Mouse (Mus musculus) MEL (cell line): ENCODE measurements around the gene Hilpda. TPM values are rescaled to one million over a fixed set of nuclear protein-coding genes. Genes with fewer than 3 reads are reported as not detected.

Experiments used
- DNase-seq: peaks from one replicate; pipeline ENCODE4 v3.0.0; 2011; ENCODE audit warnings: low read depth, low spot score
- H3K27ac ChIP-seq: 2 replicates; pipeline ENCODE4 v1.5.1; 2012; ENCODE audit warnings: low read depth, mild to moderate bottlenecking, control low read depth, low read length, moderate library complexity; ENCODE audit not compliant: control insufficient read depth
- H3K27me3 ChIP-seq, 2 experiments: fragments of 150-350 bp in 1 of 2; sonication (generic) in 1 of 2; 2 replicates each; pipeline ENCODE4 v1.6.1; 2012; ENCODE audit warnings: low read length in 2 of 2, mild to moderate bottlenecking in 2 of 2, improper control_type of control experiment in 1 of 2, moderate library complexity in 1 of 2; ENCODE audit not compliant: insufficient read depth in 2 of 2, control insufficient read depth in 1 of 2
- H3K36me3 ChIP-seq, 2 experiments: 2 replicates each; pipeline ENCODE4 v1.6.1; 2012 to 2014; ENCODE audit warnings: low read length in 2 of 2, improper control_type of control experiment in 1 of 2, inconsistent platforms in 1 of 2, mild to moderate bottlenecking in 1 of 2; ENCODE audit not compliant: insufficient read depth in 2 of 2, control insufficient read depth in 1 of 2
- H3K4me1 ChIP-seq, 2 experiments: fragments of 150-350 bp in 1 of 2; sonication (generic) in 1 of 2; 2 replicates each; pipeline ENCODE4 v1.6.1; 2012; ENCODE audit warnings: low read length in 2 of 2, improper control_type of control experiment in 1 of 2, mild to moderate bottlenecking in 1 of 2; ENCODE audit not compliant: insufficient read depth in 2 of 2, control insufficient read depth in 1 of 2
- H3K4me3 ChIP-seq, 2 experiments: fragments of 150-350 bp in 1 of 2; sonication (generic) in 1 of 2; 2 replicates each; pipeline ENCODE4 v1.5.1; 2012; ENCODE audit warnings: low read depth in 2 of 2, low read length in 2 of 2, mild to moderate bottlenecking in 2 of 2, moderate library complexity in 2 of 2, control low read depth in 1 of 2, improper control_type of control experiment in 1 of 2; ENCODE audit not compliant: control insufficient read depth in 1 of 2, insufficient read depth in 1 of 2
- H3K79me2 ChIP-seq: 2 replicates; pipeline ENCODE4 v1.6.1; 2012; ENCODE audit warnings: mild to moderate bottlenecking, low read length, moderate library complexity; ENCODE audit not compliant: control insufficient read depth, poor library complexity, insufficient read depth
- H3K9ac ChIP-seq: 2 replicates; pipeline ENCODE4 v1.6.1; 2012; ENCODE audit warnings: low read depth, mild to moderate bottlenecking, control low read depth, low read length, moderate library complexity; ENCODE audit not compliant: control insufficient read depth, poor library complexity, severe bottlenecking
- H3K9me3 ChIP-seq: fragments of 150-350 bp; sonication (generic); replicated peaks from 2 replicates; pipeline ENCODE4 v1.6.1; 2012; ENCODE audit warnings: mild to moderate bottlenecking, low read length, improper control_type of control experiment, moderate library complexity; ENCODE audit not compliant: insufficient read depth
- CHD2 ChIP-seq: IDR thresholded peaks from 2 replicates; pipeline ENCODE4 v1.6.1; 2011; ENCODE audit warnings: low read length, improper control_type of control experiment
- CTCF ChIP-seq, 3 experiments: IDR thresholded peaks in 2 of 3; conservative IDR thresholded peaks in 1 of 3; 2 replicates each; pipeline ENCODE4 v1.5.1; 2011 to 2012; ENCODE audit warnings: low read length in 3 of 3, low read depth in 2 of 3, mild to moderate bottlenecking in 2 of 3, improper control_type of control experiment in 1 of 3, inconsistent platforms in 1 of 3, mixed read lengths in 1 of 3, moderate library complexity in 1 of 3; ENCODE audit not compliant: control insufficient read depth in 1 of 3, insufficient read depth in 1 of 3, poor library complexity in 1 of 3, severe bottlenecking in 1 of 3
- EP300 ChIP-seq, 2 experiments: IDR thresholded peaks; 2 replicates each; pipeline ENCODE4 v1.6.1; 2011; ENCODE audit warnings: improper control_type of control experiment in 2 of 2, low read length in 2 of 2, low read depth in 1 of 2, mild to moderate bottlenecking in 1 of 2
- GABPA ChIP-seq: IDR thresholded peaks from 2 replicates; pipeline ENCODE4 v1.6.1; 2012; ENCODE audit warnings: low read depth, mild to moderate bottlenecking, inconsistent platforms, low read length, improper control_type of control experiment, moderate library complexity
- HCFC1 ChIP-seq: IDR thresholded peaks from 2 replicates; pipeline ENCODE4 v1.6.1; 2012; ENCODE audit warnings: low read depth, mild to moderate bottlenecking, inconsistent platforms, low read length, improper control_type of control experiment, moderate library complexity
- JUND ChIP-seq: IDR thresholded peaks from 2 replicates; pipeline ENCODE4 v1.6.1; 2011; ENCODE audit warnings: low read depth, mild to moderate bottlenecking, improper control_type of control experiment, low read length
- MAFK ChIP-seq: IDR thresholded peaks from 2 replicates; pipeline ENCODE4 v1.6.1; 2011; ENCODE audit warnings: low read depth, mild to moderate bottlenecking, low read length, improper control_type of control experiment, borderline replicate concordance
- MAX ChIP-seq: IDR thresholded peaks from 2 replicates; pipeline ENCODE4 v1.6.1; 2011; ENCODE audit warnings: low read length, improper control_type of control experiment
- MAZ ChIP-seq: IDR thresholded peaks from 2 replicates; pipeline ENCODE4 v1.6.1; 2012; ENCODE audit warnings: low read depth, mild to moderate bottlenecking, inconsistent platforms, low read length, improper control_type of control experiment
- MEF2A ChIP-seq: IDR thresholded peaks from 2 replicates; pipeline ENCODE4 v1.6.1; 2014; ENCODE audit warnings: low read depth, mild to moderate bottlenecking, inconsistent platforms, low read length, improper control_type of control experiment; ENCODE audit not compliant: poor library complexity, insufficient replicate concordance, severe bottlenecking; ENCODE audit errors: extremely low read depth
- MXI1 ChIP-seq: IDR thresholded peaks from 2 replicates; pipeline ENCODE4 v1.6.1; 2011; ENCODE audit warnings: mild to moderate bottlenecking, low read depth, low read length, improper control_type of control experiment
- MYC ChIP-seq: IDR thresholded peaks from 2 replicates; pipeline ENCODE4 v1.6.1; 2011; ENCODE audit warnings: low read depth, mild to moderate bottlenecking, low read length, improper control_type of control experiment, moderate library complexity
- NELFE ChIP-seq: IDR thresholded peaks from 2 replicates; pipeline ENCODE4 v1.6.1; 2011; ENCODE audit warnings: low read depth, low read length, improper control_type of control experiment
- NRF1 ChIP-seq: IDR thresholded peaks from 2 replicates; pipeline ENCODE4 v1.6.1; 2014; ENCODE audit warnings: low read depth, mild to moderate bottlenecking, inconsistent platforms, low read length, improper control_type of control experiment, moderate library complexity; ENCODE audit not compliant: poor library complexity, insufficient read depth, severe bottlenecking
- POLR2A ChIP-seq, 2 experiments: IDR thresholded peaks; 2 replicates each; pipeline ENCODE4 v1.6.1; 2011 to 2012; ENCODE audit warnings: low read length in 2 of 2, mild to moderate bottlenecking in 2 of 2, control low read depth in 1 of 2, improper control_type of control experiment in 1 of 2, low read depth in 1 of 2, moderate library complexity in 1 of 2; ENCODE audit not compliant: control insufficient read depth in 1 of 2, insufficient read depth in 1 of 2, poor library complexity in 1 of 2
- POLR2AphosphoS2 ChIP-seq: IDR thresholded peaks from 2 replicates; pipeline ENCODE4 v1.6.1; 2011; ENCODE audit warnings: low read length, improper control_type of control experiment
- RAD21 ChIP-seq: IDR thresholded peaks from 2 replicates; pipeline ENCODE4 v1.6.1; 2011; ENCODE audit warnings: mild to moderate bottlenecking, low read depth, low read length, improper control_type of control experiment
- RCOR1 ChIP-seq: IDR thresholded peaks from 2 replicates; pipeline ENCODE4 v1.6.1; 2012; ENCODE audit warnings: low read depth, mild to moderate bottlenecking, inconsistent platforms, low read length, improper control_type of control experiment
- SIN3A ChIP-seq: IDR thresholded peaks from 2 replicates; pipeline ENCODE4 v1.6.1; 2012; ENCODE audit warnings: low read length, improper control_type of control experiment, inconsistent platforms
- SMC3 ChIP-seq: IDR thresholded peaks from 2 replicates; pipeline ENCODE4 v1.6.1; 2011; ENCODE audit warnings: low read depth, low read length, improper control_type of control experiment
- TAL1 ChIP-seq: IDR thresholded peaks from 2 replicates; pipeline ENCODE4 v1.6.1; 2012; ENCODE audit warnings: mild to moderate bottlenecking, inconsistent platforms, low read length, moderate library complexity, mixed read lengths
- TCF12 ChIP-seq: IDR thresholded peaks from 2 replicates; pipeline ENCODE4 v1.6.1; 2014; ENCODE audit warnings: low read depth, mild to moderate bottlenecking, inconsistent platforms, low read length, improper control_type of control experiment, moderate library complexity
- UBTF ChIP-seq: IDR thresholded peaks from 2 replicates; pipeline ENCODE4 v1.6.1; 2012; ENCODE audit warnings: low read depth, mild to moderate bottlenecking, inconsistent platforms, low read length, improper control_type of control experiment, moderate library complexity, borderline replicate concordance; ENCODE audit not compliant: insufficient read depth
- ZMIZ1 ChIP-seq: IDR thresholded peaks from 2 replicates; pipeline ENCODE4 v1.6.1; 2012; ENCODE audit warnings: low read depth, mild to moderate bottlenecking, inconsistent platforms, low read length, improper control_type of control experiment, moderate library complexity
- ZNF384 ChIP-seq: IDR thresholded peaks from 2 replicates; pipeline ENCODE4 v1.6.1; 2012; ENCODE audit warnings: low read depth, mild to moderate bottlenecking, inconsistent platforms, low read length, improper control_type of control experiment
- polyA plus RNA-seq, 2 experiments: library from polyadenylated mRNA; stranded (reverse) in 1 of 2; unstranded in 1 of 2; fragments of >175 nt in 1 of 2; fragments of >200 nt in 1 of 2; gene quantifications; 2 replicates each; pipeline versions ENCODE4 v1.2.1 to v1.2.4; 2012; ENCODE audit warnings: low replicate concordance in 2 of 2, low read depth in 1 of 2; ENCODE audit not compliant: insufficient read length in 2 of 2, insufficient read depth in 1 of 2, missing spikeins in 1 of 2
- total RNA-seq: library from RNA; depleted of rRNA; stranded (reverse); fragments of 300-350 nt; gene quantifications from 2 replicates; pipeline ENCODE4 v1.2.3, GENCODE M21; 2012

The Hilpda gene
- total and polyA plus RNA-seq, 3 experiments = 17.0 to 18.1 TPM; not detected in 1

DNA sequence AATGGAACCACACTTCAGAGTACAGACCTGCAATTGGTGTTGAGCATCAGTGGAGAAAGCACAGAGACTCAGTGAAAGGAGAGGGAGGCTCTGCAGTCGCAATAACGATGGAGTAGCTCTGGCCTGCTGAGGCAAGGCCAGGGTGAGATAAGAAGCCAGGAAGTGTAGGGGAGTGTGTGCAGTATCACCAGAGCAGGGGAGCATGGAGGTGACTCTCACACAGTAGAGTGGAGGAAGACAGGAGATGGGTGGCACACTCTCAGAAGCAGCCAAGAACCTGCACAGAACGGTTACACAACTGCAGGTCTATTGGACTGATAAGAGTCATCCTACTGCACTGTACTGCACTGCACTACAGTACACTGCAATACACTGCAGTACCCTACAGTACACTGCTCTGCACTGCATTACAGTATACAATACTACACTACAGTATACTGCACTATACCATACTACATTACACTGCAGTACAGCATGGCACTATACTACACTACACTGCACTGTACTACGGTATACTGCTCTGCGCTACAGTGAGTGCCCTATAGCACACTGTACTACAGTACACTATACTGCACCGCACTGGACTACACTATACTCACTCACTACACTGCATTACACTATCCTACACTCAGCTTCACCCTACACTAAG lies 42.9 kb upstream of the Hilpda start (continued):
- no peak for TF ChIP-seq NRF1
- no peak for TF ChIP-seq JUND

DNA sequence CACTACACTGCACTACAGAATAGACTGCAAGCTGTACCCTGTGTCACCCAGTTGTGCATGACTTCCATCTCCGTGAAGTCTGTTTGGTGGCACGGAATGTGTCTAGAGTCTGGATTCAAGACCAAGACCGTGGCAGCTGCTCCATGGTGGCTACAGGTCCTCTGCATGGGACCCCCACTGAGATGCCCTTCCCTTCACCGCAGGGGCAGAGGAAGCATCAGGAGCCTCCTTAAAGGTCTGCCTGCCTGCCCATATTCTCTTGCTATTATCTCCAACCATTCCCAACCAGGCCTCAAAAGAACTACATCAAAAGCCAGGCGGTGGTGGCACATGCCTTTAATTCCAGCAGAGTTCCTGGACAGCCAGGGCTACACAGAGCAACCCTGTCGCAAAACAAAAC lies 41.9 kb upstream of the Hilpda start:
- Histone ChIP-seq H3K9me3 (no peaks in the 10 kb centered on the region), H3K36me3 (peaks cover 0 to 4% of the 10 kb centered on the region in 2 experiments; a peak in 2 of 4 replicates), H3K4me3 (no peak overlapping the region), H3K27me3 (peaks cover 3 to 4% of the 10 kb centered on the region in 2 experiments), H3K27ac (no peak overlapping the region), H3K4me1 (peaks cover 4 to 13% of the 10 kb centered on the region in 2 experiments; a peak in 3 of 4 replicates), H3K79me2 (no peaks in the 10 kb centered on the region), H3K9ac (no peak overlapping the region)
- TF ChIP-seq NRF1 = no peak
- TF ChIP-seq ZMIZ1 = no peak
- TF ChIP-seq MAX = no peak
- no peak for TF ChIP-seq UBTF
- no peak for TF ChIP-seq GABPA
- TF ChIP-seq EP300 (IDR thresholded peaks at IDR 0.05; ENCODE audit: low read depth in 1 of 2, low read length in 2 of 2) = no peak
- TF ChIP-seq POLR2AphosphoS2 = no peak
- TF ChIP-seq MXI1 = no peak
- no peak for TF ChIP-seq RAD21
- no peak for TF ChIP-seq ZNF384
- no peak for TF ChIP-seq MEF2A
- no peak for TF ChIP-seq MAFK
- TF ChIP-seq CTCF (IDR thresholded peaks at IDR 0.05 in 2 of 3, conservative IDR thresholded peaks at IDR 0.05 in 1 of 3; ENCODE audit: control insufficient read depth in 1 of 3, insufficient read depth in 1 of 3, low read depth in 2 of 3, low read length in 3 of 3, poor library complexity in 1 of 3, severe bottlenecking in 1 of 3) = no peak
- no peak for TF ChIP-seq SMC3
- no peak for TF ChIP-seq MAZ
- no peak for DNase-seq

DNA sequence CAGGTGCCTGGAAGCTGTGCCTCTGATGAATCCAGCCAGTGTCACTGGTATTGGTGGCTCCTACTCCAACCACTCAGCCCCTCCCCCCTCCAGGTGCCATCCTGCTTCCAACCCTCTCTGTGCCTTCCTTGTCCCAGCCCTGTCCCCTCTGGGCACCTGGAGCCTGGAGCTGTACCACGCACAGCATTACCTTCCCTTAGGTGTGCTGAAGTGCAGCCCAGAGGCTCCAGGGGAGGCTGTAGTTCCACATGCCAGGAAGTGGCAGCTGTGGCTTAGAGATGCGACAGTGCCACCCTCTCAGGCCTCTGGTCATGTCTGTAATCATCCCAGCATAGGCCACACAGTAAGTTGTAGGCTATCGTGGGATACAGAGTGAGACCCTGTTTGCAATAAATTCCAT lies 40.5 kb upstream of the Hilpda start:
- H3K4me3 ChIP-seq = no peak overlapping the region
- no peaks in the 10 kb centered on the region for H3K27me3 ChIP-seq
- peaks cover 0 to 4% of the 10 kb centered on the region in 2 experiments; a peak in 2 of 4 replicates for H3K36me3 ChIP-seq
- H3K79me2 ChIP-seq = no peaks in the 10 kb centered on the region
- DNase-seq = no peak
- no peak overlapping the region for H3K9ac ChIP-seq
- peaks cover 4 to 13% of the 10 kb centered on the region in 2 experiments; a peak in 3 of 4 replicates for H3K4me1 ChIP-seq
- TF ChIP-seq CTCF (IDR thresholded peaks at IDR 0.05 in 2 of 3, conservative IDR thresholded peaks at IDR 0.05 in 1 of 3; ENCODE audit: control insufficient read depth in 1 of 3, insufficient read depth in 1 of 3, low read depth in 2 of 3, low read length in 3 of 3, poor library complexity in 1 of 3, severe bottlenecking in 1 of 3) = no peak
- no peak for TF ChIP-seq GABPA
- TF ChIP-seq RCOR1 = no peak
- no peak for TF ChIP-seq SMC3
- TF ChIP-seq POLR2AphosphoS2 = no peak
- no peak for TF ChIP-seq EP300 (IDR thresholded peaks at IDR 0.05; ENCODE audit: low read depth in 1 of 2, low read length in 2 of 2)
- TF ChIP-seq NELFE = no peak
- TF ChIP-seq MAX = no peak
- no peak for TF ChIP-seq CHD2
- TF ChIP-seq TAL1 = no peak
- no peak for TF ChIP-seq SIN3A
- no peak for TF ChIP-seq MAZ
- no peak for TF ChIP-seq ZMIZ1
- TF ChIP-seq HCFC1 = no peak
- TF ChIP-seq POLR2A (IDR thresholded peaks at IDR 0.05; ENCODE audit: control insufficient read depth in 1 of 2, insufficient read depth in 1 of 2, low read depth in 1 of 2, low read length in 2 of 2, poor library complexity in 1 of 2) = no peak
- no peak for TF ChIP-seq RAD21
- TF ChIP-seq MYC = no peak
- no peak for TF ChIP-seq TCF12
- TF ChIP-seq, all 39 proteins: peak for 0
- no peak overlapping the region for H3K27ac ChIP-seq
- H3K9me3 ChIP-seq = no peaks in the 10 kb centered on the region
